26 mouse cellular contexts compared by ENCODE assay signal in genomic region chr19:57067108-57067613, GRCm38 (mm10). TPM values are rescaled to one million over a fixed set of nuclear protein-coding genes. Genes with fewer than 3 reads are reported as not detected.
DNase-seq lines count a peak whose midpoint lies in the region; ATAC-seq and TF ChIP-seq lines count a peak whose summit lies in the region.
"Had no signal": no experiment of that assay in that cellular context is flagged by ENCODE, and none has a peak within 500 bp of the region (broad histone marks: within the 10 kb centered on the region; RNA-seq: fewer than 3 reads in every experiment).

No protein-coding gene starts in this region.

- no peak for TF ChIP-seq POLR2A in MEL (IDR thresholded peaks at IDR 0.05; ENCODE audit: control insufficient read depth in 1 of 2, insufficient read depth in 1 of 2, low read depth in 1 of 2, low read length in 2 of 2, poor library complexity in 1 of 2)

- H3K4me2 ChIP-seq in kidney, embryonic 15.5 days = no peak overlapping the region
- H3K4me2 ChIP-seq in lung, postnatal 0 days (replicated peaks; ENCODE audit: low read depth, low read length) = no peak overlapping the region
- no peak overlapping the region for H3K4me2 ChIP-seq in forebrain, postnatal 0 days (ENCODE audit: low read depth)
- H3K4me2 ChIP-seq: embryonic facial prominence, embryonic 13.5 days; heart, embryonic 12.5 days; limb, embryonic 13.5 days; liver, embryonic 11.5 days; lung, embryonic 15.5 days; neural tube, embryonic 12.5 days had no signal

- no peaks in the 10 kb centered on the region for H3K9me3 ChIP-seq in kidney, embryonic 15.5 days (replicated peaks)
- H3K9me3 ChIP-seq in lung, postnatal 0 days (ENCODE audit: low read length) = no peaks in the 10 kb centered on the region
- H3K9me3 ChIP-seq in MEL (replicated peaks; ENCODE audit: insufficient read depth, low read length) = no peaks in the 10 kb centered on the region
- H3K9me3 ChIP-seq in forebrain, postnatal 0 days (ENCODE audit: low read length) = no peaks in the 10 kb centered on the region
- H3K9me3 ChIP-seq: embryonic facial prominence, embryonic 13.5 days; heart, embryonic 12.5 days; limb, embryonic 13.5 days; lung, embryonic 15.5 days; neural tube, embryonic 12.5 days had no signal

- H3K4me1 ChIP-seq in kidney, embryonic 15.5 days = no peaks in the 10 kb centered on the region
- no peaks in the 10 kb centered on the region for H3K4me1 ChIP-seq in lung, postnatal 0 days (ENCODE audit: insufficient read depth, low read depth, low read length)
- no peaks in the 10 kb centered on the region for H3K4me1 ChIP-seq in MEL (ENCODE audit: control insufficient read depth in 1 of 2, insufficient read depth in 2 of 2, low read length in 2 of 2)
- H3K4me1 ChIP-seq in forebrain, postnatal 0 days (ENCODE audit: insufficient read depth) = no peaks in the 10 kb centered on the region
- H3K4me1 ChIP-seq: embryonic facial prominence, embryonic 13.5 days; limb, embryonic 13.5 days; lung, embryonic 15.5 days; neural tube, embryonic 12.5 days had no signal

- 89% methylated on average over 9 of the region's 9 CpGs for WGBS in kidney, embryonic 15.5 days
- 86% methylated on average over 9 of the region's 9 CpGs for WGBS in lung, postnatal 0 days
- 87% methylated on average over 9 of the region's 9 CpGs for WGBS in forebrain, postnatal 0 days

- H3K27me3 ChIP-seq in kidney, embryonic 15.5 days = no peaks in the 10 kb centered on the region
- no peaks in the 10 kb centered on the region for H3K27me3 ChIP-seq in lung, postnatal 0 days (replicated peaks; ENCODE audit: insufficient read depth, low read length)
- no peaks in the 10 kb centered on the region for H3K27me3 ChIP-seq in MEL (ENCODE audit: control insufficient read depth in 1 of 2, insufficient read depth in 2 of 2, low read length in 2 of 2)
- no peaks in the 10 kb centered on the region for H3K27me3 ChIP-seq in forebrain, postnatal 0 days (ENCODE audit: insufficient read depth, low read length)
- H3K27me3 ChIP-seq: embryonic facial prominence, embryonic 13.5 days; heart, embryonic 12.5 days; lung, embryonic 15.5 days; neural tube, embryonic 12.5 days had no signal

- H3K27ac ChIP-seq in gastrocnemius, adult 2 months = peak overlapping the region; percentile 38; the same call in 1 of the 2 replicates
- H3K27ac ChIP-seq in kidney, embryonic 15.5 days = no peak overlapping the region
- peak overlapping the region; percentile 15; the same call in 1 of the 2 replicates for H3K27ac ChIP-seq in lung, postnatal 0 days (ENCODE audit: low read length)
- H3K27ac ChIP-seq in MEL (ENCODE audit: control insufficient read depth, low read depth, low read length) = no peak overlapping the region
- no peak overlapping the region for H3K27ac ChIP-seq in forebrain, postnatal 0 days (ENCODE audit: low read depth, low read length)
- H3K27ac ChIP-seq: embryonic facial prominence, embryonic 13.5 days; heart, adult 2 months; limb, embryonic 13.5 days; lung, embryonic 15.5 days; neural tube, embryonic 12.5 days had no signal

- no peak for TF ChIP-seq EP300 in lung, postnatal 0 days (IDR thresholded peaks at IDR 0.05)
- TF ChIP-seq EP300 in MEL (IDR thresholded peaks at IDR 0.05; ENCODE audit: low read depth in 1 of 2, low read length in 2 of 2) = no peak

- no peak for DNase-seq in gastrocnemius, adult 2 months
- no peak for DNase-seq in gastrocnemius, postnatal 25 days
- DNase-seq in kidney, postnatal 25 days = no peak
- DNase-seq in lung, postnatal 0 days (ENCODE audit: low spot score) = no peak
- DNase-seq in lung, postnatal 4 days = no peak
- DNase-seq in MEL (ENCODE audit: low read depth, low spot score) = no peak
- no peak for DNase-seq in forebrain, postnatal 0 days
- DNase-seq: adrenal gland, postnatal 25 days; cerebellum, adult 11-12 months; cerebellum, adult 9-11 months; gastrocnemius, postnatal 36 days; heart, adult 2 months; kidney, adult 8-10 months; kidney, postnatal 36 days; layer of hippocampus, postnatal 36 days; right cerebral cortex, postnatal 4 days had no signal

- no peak overlapping the region for H3K4me3 ChIP-seq in gastrocnemius, adult 2 months
- H3K4me3 ChIP-seq in kidney, embryonic 15.5 days (replicated peaks) = no peak overlapping the region
- no peak overlapping the region for H3K4me3 ChIP-seq in lung, postnatal 0 days (ENCODE audit: low read depth, low read length)
- no peak overlapping the region for H3K4me3 ChIP-seq in MEL (ENCODE audit: control insufficient read depth in 1 of 2, insufficient read depth in 1 of 2, low read depth in 2 of 2, low read length in 2 of 2)
- H3K4me3 ChIP-seq in forebrain, postnatal 0 days (ENCODE audit: low read depth, low read length) = no peak overlapping the region
- H3K4me3 ChIP-seq: embryonic facial prominence, embryonic 13.5 days; heart, adult 2 months; heart, embryonic 12.5 days; limb, embryonic 13.5 days; lung, embryonic 15.5 days; neural tube, embryonic 12.5 days had no signal

- intact Hi-C loops in gastrocnemius, adult 2 months (cut with DNase I) = loop anchor here (2.0 to 5.0 kb wide), 2 partner anchors 70 to 260 kb away; no protein-coding TSS in a partner anchor

- H3K79me2 ChIP-seq in MEL (ENCODE audit: control insufficient read depth, insufficient read depth, low read length, poor library complexity) = no peaks in the 10 kb centered on the region

- H3K36me3 ChIP-seq in kidney, embryonic 15.5 days = peaks cover 26% of the 10 kb centered on the region
- H3K36me3 ChIP-seq in lung, postnatal 0 days (ENCODE audit: insufficient read depth, low read length) = peaks cover 9% of the 10 kb centered on the region; the same call in 1 of the 2 replicates
- no peaks in the 10 kb centered on the region for H3K36me3 ChIP-seq in MEL (ENCODE audit: control insufficient read depth in 1 of 2, insufficient read depth in 2 of 2, low read length in 2 of 2)
- peaks cover 11% of the 10 kb centered on the region for H3K36me3 ChIP-seq in forebrain, postnatal 0 days (ENCODE audit: insufficient read depth)

- no peak for TF ChIP-seq CTCF in gastrocnemius, adult 2 months (IDR thresholded peaks at IDR 0.05)
- TF ChIP-seq CTCF in lung, postnatal 0 days (IDR thresholded peaks at IDR 0.05) = no peak
- no peak for TF ChIP-seq CTCF in MEL (IDR thresholded peaks at IDR 0.05 in 2 of 3, conservative IDR thresholded peaks at IDR 0.05 in 1 of 3; ENCODE audit: control insufficient read depth in 1 of 3, insufficient read depth in 1 of 3, low read depth in 2 of 3, low read length in 3 of 3, poor library complexity in 1 of 3, severe bottlenecking in 1 of 3)
- no peak for TF ChIP-seq CTCF in forebrain, postnatal 0 days (IDR thresholded peaks at IDR 0.05; ENCODE audit: low read depth)

- 0 out of 2 replicates have a peak, but pooled peaks have one; percentile 36 for ATAC-seq in kidney, embryonic 15.5 days (replicated peaks; ENCODE audit: low FRiP score)
- ATAC-seq in lung, postnatal 0 days = no peak
- ATAC-seq in forebrain, postnatal 0 days = no peak
- ATAC-seq: intestine, embryonic 16.5 days had no signal

- TF ChIP-seq RAD21 in MEL (IDR thresholded peaks at IDR 0.05; ENCODE audit: low read depth, low read length) = no peak

- no peak overlapping the region for H3K9ac ChIP-seq in kidney, embryonic 15.5 days
- no peak overlapping the region for H3K9ac ChIP-seq in lung, postnatal 0 days (replicated peaks; ENCODE audit: low read depth)
- H3K9ac ChIP-seq in MEL (ENCODE audit: control insufficient read depth, low read depth, low read length, poor library complexity, severe bottlenecking) = no peak overlapping the region
- no peak overlapping the region for H3K9ac ChIP-seq in forebrain, postnatal 0 days
- H3K9ac ChIP-seq: embryonic facial prominence, embryonic 13.5 days; heart, embryonic 12.5 days; limb, embryonic 13.5 days; lung, embryonic 15.5 days; neural tube, embryonic 12.5 days had no signal

TF ChIP-seq in MEL, 35 proteins besides CTCF, POLR2A, EP300 and RAD21:
- no peak for TF ChIP-seq MEF2A (IDR thresholded peaks at IDR 0.05; ENCODE audit: extremely low read depth, insufficient replicate concordance, low read depth, low read length, poor library complexity, severe bottlenecking)
- TF ChIP-seq UBTF (IDR thresholded peaks at IDR 0.05; ENCODE audit: borderline replicate concordance, insufficient read depth, low read depth, low read length) = no peak
- 0 out of 2 replicates have a peak, but pooled peaks have one; percentile 23 for TF ChIP-seq NRF1 (IDR thresholded peaks at IDR 0.05; ENCODE audit: insufficient read depth, low read depth, low read length, poor library complexity, severe bottlenecking)

RNA-seq across cellular contexts. Expression of gene Afap1l2, which starts 59.1 kb away (rescaled TPM):
- 1 to 10 TPM; 1.6 TPM for total RNA-seq in gastrocnemius, adult 2 months (2021)
- 1 to 10 TPM; 2.3 to 3.8 TPM for total RNA-seq in gastrocnemius, postnatal 25 days (2021)
- 16.8 and 18.3 TPM in 2 replicates for polyA plus RNA-seq in kidney, embryonic 15.5 days (2015; fragmentation: Nextera tagmentation; extraction: Ambion mirVana)
- 15.5 and 18.8 TPM in 2 replicates for polyA plus RNA-seq in lung, postnatal 0 days (2015; fragmentation: Nextera tagmentation; extraction: Ambion mirVana)
- total RNA-seq in MEL (2012; rRNA removed) = not detected in 2 replicates
- not detected for polyA plus RNA-seq in MEL (2012; ENCODE audit: insufficient read depth in 1 of 2, insufficient read length in 2 of 2, low read depth in 1 of 2, low replicate concordance in 2 of 2, missing spikeins in 1 of 2)
- 11.6 and 12.7 TPM in 2 replicates for total RNA-seq in forebrain, postnatal 0 days (2014; rRNA removed)
- polyA plus RNA-seq in forebrain, postnatal 0 days (2015; fragmentation: Nextera tagmentation; extraction: Ambion mirVana) = 8.5 and 10.1 TPM in 2 replicates
- total RNA-seq: common myeloid progenitor, adult 5-6 weeks; hematopoietic stem cell, adult 5-6 weeks had no signal

Comparison
In these comparisons a context has a peak if more than half of its experiments do, and no peak if none do; other contexts are left out.
1. H3K27ac ChIP-seq: peak in gastrocnemius, adult 2 months (single experiment) and lung, postnatal 0 days (single experiment); none in kidney, embryonic 15.5 days (single experiment), MEL (single experiment) and forebrain, postnatal 0 days (single experiment).